Mouse (Mus musculus): ENCODE results near the gene Ptn. TPM values are rescaled to one million over a fixed set of nuclear protein-coding genes. Genes with fewer than 3 reads are reported as not detected.
"Not testable (repeated sequence)": the region's sequence is repeated elsewhere in the genome, so short reads cannot be mapped to it uniquely, and the experiment has no call there.

Gene Ptn
- polyA plus RNA-seq, 1 experiment from 2014 or later = 283 TPM

GRCm38 (mm10) chr6:36752887-36753286 lies 57.1 kb downstream of the Ptn start:
- H3K27ac ChIP-seq (ENCODE audit: poor library complexity, severe bottlenecking) = no peak overlapping the region
- H3K9ac ChIP-seq = no peak overlapping the region
- no peak overlapping the region for H3K4me2 ChIP-seq
- peaks cover 3% of the 10 kb centered on the region; the same call in 1 of the 2 replicates for H3K36me3 ChIP-seq
- no peak for ATAC-seq (ENCODE audit: insufficient number of reproducible peaks, low FRiP score)
- no peaks in the 10 kb centered on the region for H3K4me1 ChIP-seq (replicated peaks)
- WGBS = 69% methylated on average over 6 of the region's 6 CpGs
- H3K4me3 ChIP-seq = no peak overlapping the region
- no peaks in the 10 kb centered on the region for H3K27me3 ChIP-seq (replicated peaks)
- no peaks in the 10 kb centered on the region for H3K9me3 ChIP-seq (replicated peaks)

- Histone ChIP-seq H3K9me3 (replicated peaks) (no peaks in the 10 kb centered on the region), H3K9ac (no peak overlapping the region), H3K4me1 (replicated peaks) (no peaks in the 10 kb centered on the region), H3K27ac (ENCODE audit: poor library complexity, severe bottlenecking) (no peak overlapping the region), H3K27me3 (replicated peaks) (no peaks in the 10 kb centered on the region), H3K4me2 (no peak overlapping the region), H3K4me3 (no peak overlapping the region), H3K36me3 (peaks cover 28% of the 10 kb centered on the region)
- no peak for ATAC-seq (ENCODE audit: insufficient number of reproducible peaks, low FRiP score)
- WGBS = 86% methylated on average over 5 of the region's 5 CpGs
Measured at GRCm38 (mm10) chr6:36739811-36740210, 70.2 kb downstream of the Ptn start.

GRCm38 (mm10) chr6:36736763-36737162 lies 73.3 kb downstream of the Ptn start:
- H3K4me2 ChIP-seq = no peak overlapping the region
- no peak for ATAC-seq (ENCODE audit: insufficient number of reproducible peaks, low FRiP score)
- whole genome bisulfite sequencing = 71% methylated on average over 2 of the region's 2 CpGs

GRCm38 (mm10) chr6:36735622-36736021 lies 74.4 kb downstream of the Ptn start:
- not testable (repeated sequence) for H3K4me2 ChIP-seq; H3K27ac ChIP-seq (ENCODE audit: poor library complexity, severe bottlenecking); H3K4me3 ChIP-seq; ATAC-seq (ENCODE audit: insufficient number of reproducible peaks, low FRiP score); H3K27me3 ChIP-seq (replicated peaks); H3K4me1 ChIP-seq (replicated peaks); H3K9ac ChIP-seq
- Histone ChIP-seq H3K36me3 (peaks cover 50% of the 10 kb centered on the region), H3K9me3 (replicated peaks) (peaks cover 20% of the 10 kb centered on the region)
- WGBS = 69% methylated on average over 4 of the region's 4 CpGs

More at GRCm38 (mm10) chr6:36736763-36737162, 73.3 kb downstream of the Ptn start:
- no peak overlapping the region for H3K4me3 ChIP-seq
- no peak overlapping the region for H3K27ac ChIP-seq (ENCODE audit: poor library complexity, severe bottlenecking)
- peaks cover 8% of the 10 kb centered on the region for H3K9me3 ChIP-seq (replicated peaks)
- H3K9ac ChIP-seq = no peak overlapping the region
- H3K36me3 ChIP-seq = peaks cover 43% of the 10 kb centered on the region
- H3K4me1 ChIP-seq (replicated peaks) = no peaks in the 10 kb centered on the region
- H3K27me3 ChIP-seq (replicated peaks) = no peaks in the 10 kb centered on the region

- H3K36me3 ChIP-seq = peaks cover 49% of the 10 kb centered on the region
- H3K27ac ChIP-seq (ENCODE audit: poor library complexity, severe bottlenecking); H3K4me2 ChIP-seq; H3K27me3 ChIP-seq (replicated peaks); ATAC-seq (ENCODE audit: insufficient number of reproducible peaks, low FRiP score); H3K4me1 ChIP-seq (replicated peaks); H3K9ac ChIP-seq; H3K4me3 ChIP-seq: not testable (repeated sequence)
- peaks cover 33% of the 10 kb centered on the region for H3K9me3 ChIP-seq (replicated peaks)
- whole genome bisulfite sequencing = 87% methylated on average over 7 of the region's 7 CpGs
Measured at GRCm38 (mm10) chr6:36729811-36730210, 80.2 kb downstream of the Ptn start.

- Histone ChIP-seq H3K36me3 (peaks cover 38% of the 10 kb centered on the region), H3K9me3 (replicated peaks) (peaks cover 31% of the 10 kb centered on the region), H3K4me1 (replicated peaks) (no peaks in the 10 kb centered on the region), H3K27ac (ENCODE audit: poor library complexity, severe bottlenecking) (no peak overlapping the region), H3K27me3 (replicated peaks) (no peaks in the 10 kb centered on the region), H3K4me3 (no peak overlapping the region), H3K9ac (no peak overlapping the region), H3K4me2 (no peak overlapping the region)
- WGBS = 69% methylated on average over 7 of the region's 7 CpGs
- no peak for ATAC-seq (ENCODE audit: insufficient number of reproducible peaks, low FRiP score)
Measured at GRCm38 (mm10) chr6:36728079-36728478, 81.9 kb downstream of the Ptn start.

- Histone ChIP-seq H3K9me3 (replicated peaks) (peaks cover 13% of the 10 kb centered on the region), H3K4me3 (no peak overlapping the region), H3K27ac (ENCODE audit: poor library complexity, severe bottlenecking) (no peak overlapping the region), H3K27me3 (replicated peaks) (no peaks in the 10 kb centered on the region), H3K4me2 (no peak overlapping the region), H3K9ac (no peak overlapping the region), H3K36me3 (peaks cover 14% of the 10 kb centered on the region), H3K4me1 (replicated peaks) (no peaks in the 10 kb centered on the region)
- 87% methylated on average over 3 of the region's 3 CpGs for WGBS
- ATAC-seq (ENCODE audit: insufficient number of reproducible peaks, low FRiP score) = no peak
Measured at GRCm38 (mm10) chr6:36725509-36726160, 84.4 kb downstream of the Ptn start.

GRCm38 (mm10) chr6:36722769-36723549 lies 87.1 kb downstream of the Ptn start:
- ATAC-seq (ENCODE audit: insufficient number of reproducible peaks, low FRiP score) = no peak
- Histone ChIP-seq H3K27ac (ENCODE audit: poor library complexity, severe bottlenecking) (no peak overlapping the region), H3K4me2 (no peak overlapping the region), H3K9ac (no peak overlapping the region), H3K36me3 (no peaks in the 10 kb centered on the region; the same call in 1 of the 2 replicates), H3K4me3 (no peak overlapping the region), H3K4me1 (replicated peaks) (no peaks in the 10 kb centered on the region), H3K27me3 (replicated peaks) (no peaks in the 10 kb centered on the region), H3K9me3 (replicated peaks) (no peaks in the 10 kb centered on the region)
- 67% methylated on average over 5 of the region's 5 CpGs for WGBS

- no peak overlapping the region for H3K4me3 ChIP-seq
- H3K9me3 ChIP-seq (replicated peaks) = no peaks in the 10 kb centered on the region
- no peak overlapping the region for H3K4me2 ChIP-seq
- no peak overlapping the region for H3K9ac ChIP-seq
- H3K27me3 ChIP-seq (replicated peaks) = no peaks in the 10 kb centered on the region
- H3K36me3 ChIP-seq = peaks cover 21% of the 10 kb centered on the region
- H3K27ac ChIP-seq (ENCODE audit: poor library complexity, severe bottlenecking) = no peak overlapping the region
- no peaks in the 10 kb centered on the region for H3K4me1 ChIP-seq (replicated peaks)
- no peak for ATAC-seq (ENCODE audit: insufficient number of reproducible peaks, low FRiP score)
- 86% methylated on average over 4 of the region's 4 CpGs for WGBS
Measured at GRCm38 (mm10) chr6:36713329-36713728, 96.7 kb downstream of the Ptn start.

GRCm38 (mm10) chr6:36695481-36695880 lies 114.5 kb downstream of the Ptn start:
- no peak overlapping the region for H3K9ac ChIP-seq
- 57% methylated on average over 3 of the region's 3 CpGs for WGBS
- no peak for ATAC-seq (ENCODE audit: insufficient number of reproducible peaks, low FRiP score)
- H3K4me2 ChIP-seq = no peak overlapping the region
- no peak overlapping the region for H3K4me3 ChIP-seq
- no peaks in the 10 kb centered on the region; the same call in 1 of the 2 replicates for H3K4me1 ChIP-seq (replicated peaks)
- no peaks in the 10 kb centered on the region for H3K27me3 ChIP-seq (replicated peaks)
- no peak overlapping the region for H3K27ac ChIP-seq (ENCODE audit: poor library complexity, severe bottlenecking)
- no peaks in the 10 kb centered on the region for H3K36me3 ChIP-seq
- H3K9me3 ChIP-seq (replicated peaks) = no peaks in the 10 kb centered on the region

GRCm38 (mm10) chr6:36691497-36691896 lies 118.5 kb downstream of the Ptn start:
- ATAC-seq (ENCODE audit: insufficient number of reproducible peaks, low FRiP score) = 0 out of 2 replicates have a peak, but pooled peaks have one; percentile 48
- no peaks in the 10 kb centered on the region for H3K9me3 ChIP-seq (replicated peaks)

More at GRCm38 (mm10) chr6:36691497-36691896, 118.5 kb downstream of the Ptn start:
- Histone ChIP-seq H3K36me3 (no peaks in the 10 kb centered on the region), H3K4me2 (no peak overlapping the region), H3K27ac (ENCODE audit: poor library complexity, severe bottlenecking) (no peak overlapping the region), H3K9ac (no peak overlapping the region; the same call in 1 of the 2 replicates), H3K4me3 (no peak overlapping the region), H3K4me1 (replicated peaks) (no peaks in the 10 kb centered on the region; the same call in 1 of the 2 replicates), H3K27me3 (replicated peaks) (no peaks in the 10 kb centered on the region)
- WGBS = 29% methylated on average over 1 of the region's 1 CpGs

Measured in heart, embryonic 12.5 days (tissue).